Mouse (Mus musculus) adipose tissue, adult 10 weeks (tissue): ENCODE results near the gene Mydgf. TPM values are rescaled to one million over a fixed set of nuclear protein-coding genes. Genes with fewer than 3 reads are reported as not detected.

Source experiments
- polyA plus RNA-seq: library from polyadenylated mRNA; stranded (reverse); fragments of 350-450 nt; fragmentation: Illumina TruSeq; extraction: RNeasy Lipid Tissue Mini Kit (QIAGEN cat#74804); gene quantifications from one replicate; pipeline ENCODE4 v1.2.3, GENCODE M21; 2014; ENCODE audit warnings: low read depth, low replicate concordance

Gene Mydgf
- 63.5 TPM for polyA plus RNA-seq

DNA sequence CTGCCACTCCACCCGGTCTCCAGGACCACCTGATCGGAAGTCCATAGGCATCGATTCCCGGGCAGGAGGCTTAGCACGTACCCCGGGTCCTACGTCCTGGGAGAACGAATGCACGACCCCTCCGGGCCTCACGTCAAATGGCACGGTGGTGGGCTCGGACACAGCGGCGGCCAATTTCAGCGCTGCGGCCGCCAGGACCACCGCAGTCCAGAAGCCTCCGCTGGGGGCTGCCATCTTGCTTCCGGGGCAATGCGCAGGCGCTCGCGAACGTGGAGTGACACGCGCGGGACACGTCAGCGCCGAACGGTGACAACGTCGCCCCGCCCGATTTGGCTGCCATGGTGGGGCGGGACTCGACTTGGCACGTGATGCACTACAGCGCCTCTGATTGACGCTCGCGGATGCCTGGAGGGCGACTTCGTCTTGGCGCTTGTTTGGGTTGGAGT is at the start of gene Mydgf:
Gene Mydgf (minus strand): TSS at position 263 of the 446 bp plus-strand sequence.

DNA sequence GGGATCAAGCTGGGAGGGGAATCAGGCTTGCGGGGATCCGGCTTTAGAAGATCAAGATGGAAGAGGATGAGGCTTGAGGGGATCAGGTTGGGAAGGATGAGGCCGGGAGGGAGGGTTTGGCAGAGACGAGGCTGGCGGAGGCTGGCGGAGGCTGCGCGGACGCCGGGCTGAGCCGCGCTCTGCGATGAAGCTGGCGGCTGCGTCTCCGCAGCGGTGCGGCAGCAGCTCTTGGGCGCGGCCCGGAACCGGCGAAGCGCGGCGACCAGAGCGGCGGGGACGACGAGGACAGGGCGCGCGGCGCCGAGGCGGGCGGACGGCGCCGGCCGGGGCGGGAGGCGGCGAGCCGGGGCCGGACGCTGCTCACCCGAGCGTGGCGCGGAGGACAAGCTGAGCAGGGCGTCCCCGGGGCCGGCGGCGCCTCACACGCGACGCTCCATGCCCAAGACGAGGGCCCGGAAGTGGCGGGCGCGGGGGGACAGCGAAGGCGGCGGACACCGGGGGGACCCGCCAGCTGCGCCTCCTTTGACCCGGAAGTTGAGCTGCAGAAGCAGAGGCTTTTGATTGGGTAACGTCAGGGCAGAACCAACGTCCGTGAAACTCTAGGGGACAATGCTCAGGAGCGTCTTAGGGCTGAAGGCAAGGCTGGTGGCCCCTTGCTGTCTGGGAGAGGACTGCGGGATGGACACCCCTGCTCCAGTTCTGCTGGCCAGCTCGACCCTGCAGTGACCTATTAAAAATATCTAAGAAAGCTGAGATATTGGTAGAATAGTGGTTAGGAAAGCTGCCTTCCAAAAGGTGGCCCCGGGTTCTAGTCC is 34.9 kb upstream of the Mydgf start, which contains the start of gene Dpp9:
Gene Dpp9 (minus strand): TSS at position 529 of the 815 bp plus-strand sequence.

GRCm38 (mm10) chr17:56162231-56162774 is 21.4 kb downstream of the Mydgf start, which contains the start of gene Tnfaip8l1:
Gene Tnfaip8l1, plus strand, starts transcription at chr17:56162477.

DNA sequence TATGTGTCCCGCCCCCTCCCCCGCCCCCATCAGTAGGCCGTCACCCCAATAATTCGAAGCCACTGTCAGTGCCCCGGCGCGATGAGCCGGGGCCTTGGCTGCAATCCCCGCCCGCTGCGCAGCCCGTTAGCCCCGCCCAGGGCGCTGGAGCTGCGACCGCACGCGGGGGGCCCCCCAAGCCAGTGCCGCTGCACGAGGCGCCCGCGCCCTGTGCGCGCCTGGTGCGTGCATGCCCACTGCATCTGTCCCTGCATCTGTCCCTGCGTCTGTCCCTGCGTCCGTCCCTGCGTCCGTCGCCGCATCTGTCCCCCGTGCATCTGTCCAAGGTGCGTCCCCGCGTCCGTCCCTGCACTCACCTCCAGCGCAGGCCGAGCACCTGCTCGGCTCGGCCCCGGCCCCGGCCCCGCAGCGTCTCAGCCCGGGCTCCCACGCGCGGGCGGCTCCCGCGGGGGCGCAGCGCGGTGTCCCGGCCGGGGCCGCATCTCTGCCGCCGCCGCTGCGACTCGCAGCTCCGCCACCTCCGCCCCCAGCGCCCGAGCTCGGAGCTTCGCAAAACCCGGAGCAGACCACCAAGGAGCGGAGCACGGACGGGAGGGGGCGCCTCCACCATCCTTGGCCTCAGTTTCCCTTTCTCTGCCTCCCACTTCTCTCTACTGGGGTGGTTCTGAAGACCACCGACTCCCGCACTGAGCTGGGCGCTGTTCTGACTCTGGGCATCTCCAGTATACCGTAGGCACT is 43.7 kb downstream of the Mydgf start, which contains the start of gene Sema6b:
Gene Sema6b (minus strand): TSS at position 486 of the 738 bp plus-strand sequence.

Other genes with a start within 250 kb of the Mydgf start
- gene Zfp119b, start 234.4 kb downstream of the Mydgf start, polyA plus RNA-seq, result 7.1 TPM
- 2.5 TPM for gene Ebi3, start 231.3 kb downstream of the Mydgf start, polyA plus RNA-seq
- gene Yju2, start 224.8 kb downstream of the Mydgf start, polyA plus RNA-seq, result 10.1 TPM
- gene Shd, start 213.5 kb downstream of the Mydgf start, polyA plus RNA-seq, result 2.6 TPM
- not detected for gene Fsd1, start 197.4 kb downstream of the Mydgf start, polyA plus RNA-seq
- gene Stap2, start 178.3 kb downstream of the Mydgf start, polyA plus RNA-seq, result 51.0 TPM
- gene Mpnd, start 178.2 kb downstream of the Mydgf start, polyA plus RNA-seq, result 53.2 TPM
- 43.8 TPM for gene Sh3gl1, start 147.3 kb downstream of the Mydgf start, polyA plus RNA-seq
- gene Chaf1a, start 143.5 kb downstream of the Mydgf start, polyA plus RNA-seq, result 4.7 TPM
- 75.3 TPM for gene Ubxn6, start 108.9 kb downstream of the Mydgf start, polyA plus RNA-seq
- gene Hdgfl2, start 104.3 kb downstream of the Mydgf start, polyA plus RNA-seq, result 58.6 TPM
- 510 TPM for gene Plin4, start 74.1 kb downstream of the Mydgf start, polyA plus RNA-seq
- 10.4 TPM for gene Plin5, start 66.3 kb downstream of the Mydgf start, polyA plus RNA-seq
- 160 TPM for gene Lrg1, start 61.9 kb downstream of the Mydgf start, polyA plus RNA-seq
- 5.5 TPM for gene Sema6b, start 43.6 kb downstream of the Mydgf start, polyA plus RNA-seq
- 1.7 TPM for gene Tnfaip8l1, start 21.4 kb downstream of the Mydgf start, polyA plus RNA-seq
- gene Dpp9, start 35.0 kb upstream of the Mydgf start, polyA plus RNA-seq, result 24.6 TPM
- gene Fem1a, start 72.9 kb upstream of the Mydgf start, polyA plus RNA-seq, result 14.1 TPM
- 14.9 TPM for gene Ticam1, start 92.9 kb upstream of the Mydgf start, polyA plus RNA-seq
- 42.2 TPM for gene Plin3, start 109.0 kb upstream of the Mydgf start, polyA plus RNA-seq
- gene Arrdc5, start 116.4 kb upstream of the Mydgf start, polyA plus RNA-seq, result 3.3 TPM
- gene Uhrf1, start 119.4 kb upstream of the Mydgf start, polyA plus RNA-seq, result 6.0 TPM
- 28.3 TPM for gene Kdm4b, start 142.1 kb upstream of the Mydgf start, polyA plus RNA-seq